Mouse (Mus musculus): Measurements from ENCODE around the gene Epas1.

The Epas1 gene

GRCm38 (mm10) chr17:86876940-86877339 lies 123.4 kb downstream of the Epas1 start:
- no peak for TF ChIP-seq GATA4 (IDR thresholded peaks at IDR 0.05; ENCODE audit: insufficient replicate concordance, low read length)

DNA sequence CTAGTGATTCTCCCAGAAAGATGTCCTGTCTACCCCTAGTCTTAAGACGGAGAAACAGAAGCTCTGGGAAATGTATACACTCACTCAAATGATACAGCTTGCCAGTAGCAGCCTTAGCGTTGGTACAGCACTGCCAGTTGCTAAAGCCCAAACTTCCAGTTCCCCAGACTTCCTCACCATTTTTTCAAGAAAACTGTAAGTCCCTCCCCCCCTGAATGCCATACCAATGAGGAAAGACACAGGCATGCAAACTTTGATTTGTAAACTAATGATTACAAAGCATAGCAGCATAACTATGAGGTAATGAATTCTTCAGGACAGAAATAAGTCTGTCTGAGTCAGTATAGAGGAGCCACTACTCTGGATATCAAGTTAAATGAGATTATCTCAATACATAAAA lies 124.2 kb downstream of the Epas1 start:
- TF ChIP-seq GATA4 (IDR thresholded peaks at IDR 0.05; ENCODE audit: insufficient replicate concordance, low read length) = no peak

GRCm38 (mm10) chr17:86880056-86880455 lies 126.6 kb downstream of the Epas1 start:
- TF ChIP-seq GATA4 (IDR thresholded peaks at IDR 0.05; ENCODE audit: insufficient replicate concordance, low read length) = no peak

DNA sequence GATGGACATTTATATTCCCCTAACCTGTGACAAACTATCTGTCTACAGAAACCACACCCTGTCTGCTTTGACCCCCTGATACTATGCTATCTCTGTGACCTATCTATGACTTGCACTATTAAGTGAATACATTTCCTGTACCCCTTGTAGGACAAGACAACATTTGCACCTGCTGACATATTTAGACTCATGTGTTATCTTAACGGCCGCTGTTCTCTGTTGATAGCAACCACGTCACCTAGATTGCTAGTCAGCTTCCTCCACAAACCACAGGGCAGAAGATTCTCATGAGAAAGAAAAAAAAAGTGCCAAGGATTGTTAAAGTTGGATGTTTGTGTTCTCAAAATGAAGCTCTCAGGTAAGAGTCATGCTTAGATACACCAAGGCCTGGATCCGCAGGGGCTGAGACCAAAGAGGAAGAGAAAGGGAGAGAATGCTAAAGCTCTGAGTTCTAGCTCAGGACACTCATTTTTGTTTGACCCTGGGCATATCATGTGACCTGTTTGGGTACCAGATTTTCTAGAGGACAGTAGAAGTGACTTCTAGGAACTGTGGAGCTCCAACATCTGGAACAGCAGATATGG lies 127.1 kb downstream of the Epas1 start:
- no peak for TF ChIP-seq GATA4 (IDR thresholded peaks at IDR 0.05; ENCODE audit: insufficient replicate concordance, low read length)

Data from liver, adult (tissue).